Mouse (Mus musculus) layer of hippocampus, adult 11-12 months (tissue): Measurements from ENCODE around the gene Spin2d.
"Not testable (repeated sequence)": the region's sequence is repeated elsewhere in the genome, so short reads cannot be mapped to it uniquely, and the experiment has no call there.

Experiments
- DNase-seq: peaks from one replicate; pipeline ENCODE4 v3.0.0; 2022; ENCODE audit warnings: low spot score

The Spin2d gene

GRCm38 (mm10) chrX:73176889-73177288 lies at the start of gene Spin2d:
TSS of gene Spin2d (minus strand) at chrX:73176989.
- DNase-seq: not testable (repeated sequence)

GRCm38 (mm10) chrX:73225365-73225764 lies 48.6 kb upstream of the Spin2d start:
- DNase-seq: no peak

GRCm38 (mm10) chrX:73213819-73214564 lies 37.2 kb upstream of the Spin2d start, which contains the start of gene Xlr4b:
TSS of gene Xlr4b (plus strand) at chrX:73214333.
- DNase-seq: not testable (repeated sequence)

- DNase-seq: peak; percentile 9
Observed at GRCm38 (mm10) chrX:73191934-73192333, 15.1 kb upstream of the Spin2d start, which contains the start of gene Xlr3b. TSS of gene Xlr3b (plus strand) at chrX:73192207.

GRCm38 (mm10) chrX:73149350-73149749 lies 27.4 kb downstream of the Spin2d start, which contains the start of gene DXBay18:
TSS of gene DXBay18 (minus strand) at chrX:73149450.
- DNase-seq: not testable (repeated sequence)

- DNase-seq: not testable (repeated sequence)
Observed at GRCm38 (mm10) chrX:73148496-73148895, 28.3 kb downstream of the Spin2d start, which contains the start of gene Xlr5b. TSS of gene Xlr5b (plus strand) at chrX:73148796.

GRCm38 (mm10) chrX:73143218-73143618 lies 33.6 kb downstream of the Spin2d start:
- not testable (repeated sequence) for DNase-seq
